Mouse (Mus musculus) heart, adult 2 months (tissue): Measurements from ENCODE around the gene Sh3gl1. TPM values are rescaled to one million over a fixed set of nuclear protein-coding genes. Genes with fewer than 3 reads are reported as not detected.

ENCODE experiments used
- DNase-seq, 2 experiments: peaks; one replicate each; pipeline ENCODE4 v3.0.0; 2021
- H3K27ac ChIP-seq: fragments of 200-600 bp; 2 replicates; pipeline ENCODE4 v1.8.1; 2022
- H3K27me3 ChIP-seq: fragments of 200-500 bp; 2 replicates; pipeline ENCODE4 v1.6.1; 2012; ENCODE audit warnings: mild to moderate bottlenecking, low read length, inconsistent platforms, mixed read lengths; ENCODE audit not compliant: control insufficient read depth, insufficient read depth
- H3K36me3 ChIP-seq: fragments of 200-500 bp; 2 replicates; pipeline ENCODE4 v1.6.1; 2012; ENCODE audit warnings: low read length, inconsistent platforms; ENCODE audit not compliant: control insufficient read depth, insufficient read depth
- H3K4me1 ChIP-seq: fragments of 200-500 bp; 2 replicates; pipeline ENCODE4 v1.6.1; 2011; ENCODE audit warnings: low read length; ENCODE audit not compliant: control insufficient read depth, insufficient read depth
- H3K4me3 ChIP-seq: fragments of 200-600 bp; 2 replicates; pipeline ENCODE4 v1.8.1; 2022
- H3K79me2 ChIP-seq: fragments of 200-500 bp; replicated peaks from 2 replicates; pipeline ENCODE4 v1.6.1; 2012; ENCODE audit warnings: mild to moderate bottlenecking, inconsistent platforms, low read length, moderate library complexity, mixed read lengths; ENCODE audit not compliant: control insufficient read depth, insufficient read depth
- H3K9ac ChIP-seq: fragments of 200-500 bp; 2 replicates; pipeline ENCODE4 v1.6.1; 2012; ENCODE audit warnings: low read depth, mild to moderate bottlenecking, control low read depth, inconsistent platforms, low read length, mixed read lengths
- CTCF ChIP-seq: fragments of 200-600 bp; IDR thresholded peaks from 2 replicates; pipeline ENCODE4 v1.8.1; 2022; ENCODE audit warnings: antibody characterized with exemption, mild to moderate bottlenecking, moderate library complexity
- EP300 ChIP-seq: fragments of 200-500 bp; IDR thresholded peaks from 2 replicates; pipeline ENCODE4 v1.6.1; 2011; ENCODE audit warnings: low read depth, low read length, control low read depth; ENCODE audit not compliant: insufficient read depth
- POLR2A ChIP-seq: fragments of 200-500 bp; IDR thresholded peaks from 2 replicates; pipeline ENCODE4 v1.6.1; 2011; ENCODE audit warnings: mild to moderate bottlenecking, low read depth, low read length, control low read depth; ENCODE audit not compliant: insufficient read depth
- WGBS: fragments of 180-500 bp; shearing (Covaris S2); methylation state at CpG from one replicate; pipeline ENCODE4 v1.1.7; 2018; 5-methylcytosine and 5-hydroxymethylcytosine counted together
- intact Hi-C: fragments of 180-260 bp; cut with DNase I; formaldehyde crosslinking; loops from one replicate; pipeline ENCODE4 v1.15.1; 2025
- polyA plus RNA-seq: library from polyadenylated mRNA; depleted of rRNA; stranded (reverse); fragments of >200 nt; gene quantifications from 2 replicates; pipeline ENCODE4 v1.2.3, GENCODE M21; 2012
- total RNA-seq, 2 experiments: library from RNA; stranded (reverse); gene quantifications; 2 replicates each; pipeline ENCODE4 v1.2.3; 2021

Sh3gl1 gene
- total and polyA plus RNA-seq, 3 experiments, result 13.6 to 27.4 (median 14.3) TPM

DNA sequence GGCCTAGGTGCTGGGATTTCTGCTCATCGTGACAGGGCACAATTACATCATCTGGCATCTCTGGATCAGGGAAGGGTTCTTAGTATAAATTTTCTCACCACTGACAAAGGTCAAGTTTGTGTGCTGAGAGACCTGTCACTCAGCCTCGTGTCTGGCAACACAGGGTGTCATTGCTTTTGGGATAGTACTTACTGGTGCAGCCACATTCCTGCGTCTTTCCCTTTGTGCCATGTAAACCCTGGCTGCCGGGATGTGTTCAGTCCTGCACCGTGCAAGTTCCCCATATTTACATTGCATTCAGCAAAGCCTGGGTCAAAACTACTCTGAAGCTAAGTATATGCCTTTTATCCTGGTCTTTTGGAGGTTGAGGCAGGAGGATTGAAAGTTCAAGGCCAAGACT is 14.9 kb upstream of the Sh3gl1 start:
- no peaks in the 10 kb centered on the region for H3K36me3 ChIP-seq
- intact Hi-C loops, result no loop called here
- no peaks in the 10 kb centered on the region for H3K27me3 ChIP-seq
- no peak overlapping the region for H3K27ac ChIP-seq
- H3K79me2 ChIP-seq, result no peaks in the 10 kb centered on the region
- WGBS, result 89% methylated on average over 5 of the region's 5 CpGs
- no peak for TF ChIP-seq EP300
- no peak for TF ChIP-seq POLR2A
- TF ChIP-seq CTCF, result no peak
- H3K4me1 ChIP-seq, result no peaks in the 10 kb centered on the region
- no peak for DNase-seq
- H3K9ac ChIP-seq, result no peak overlapping the region
- H3K4me3 ChIP-seq, result no peak overlapping the region

DNA sequence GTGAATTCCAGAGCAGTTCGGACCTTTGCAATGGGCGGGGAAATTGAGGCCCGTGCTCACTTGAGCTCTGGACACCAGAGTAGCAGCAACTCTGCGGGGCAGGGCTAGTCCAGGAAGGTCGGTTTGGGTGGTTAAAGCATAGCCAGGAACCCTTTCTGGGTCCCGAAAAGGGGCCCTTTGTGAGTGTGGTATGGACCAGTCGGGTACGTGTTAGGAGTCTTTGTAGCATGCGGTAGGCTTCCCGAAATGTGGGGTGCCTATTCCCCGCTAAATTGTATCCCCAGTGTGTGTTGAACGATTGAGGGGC is 4.4 kb upstream of the Sh3gl1 start:
- Histone ChIP-seq H3K4me1 (no peaks in the 10 kb centered on the region; the same call in 1 of the 2 replicates), H3K9ac (no peak overlapping the region; the same call in 1 of the 2 replicates), H3K79me2 (peaks cover 3% of the 10 kb centered on the region), H3K4me3 (peak overlapping the region; percentile 72), H3K27me3 (no peaks in the 10 kb centered on the region), H3K36me3 (no peaks in the 10 kb centered on the region), H3K27ac (no peak overlapping the region)
- TF ChIP-seq POLR2A (no peak), CTCF (no peak), EP300 (no peak)
- WGBS, result 3% methylated on average over 12 of the region's 12 CpGs
- intact Hi-C loops, result no loop called here
- no peak for DNase-seq

DNA sequence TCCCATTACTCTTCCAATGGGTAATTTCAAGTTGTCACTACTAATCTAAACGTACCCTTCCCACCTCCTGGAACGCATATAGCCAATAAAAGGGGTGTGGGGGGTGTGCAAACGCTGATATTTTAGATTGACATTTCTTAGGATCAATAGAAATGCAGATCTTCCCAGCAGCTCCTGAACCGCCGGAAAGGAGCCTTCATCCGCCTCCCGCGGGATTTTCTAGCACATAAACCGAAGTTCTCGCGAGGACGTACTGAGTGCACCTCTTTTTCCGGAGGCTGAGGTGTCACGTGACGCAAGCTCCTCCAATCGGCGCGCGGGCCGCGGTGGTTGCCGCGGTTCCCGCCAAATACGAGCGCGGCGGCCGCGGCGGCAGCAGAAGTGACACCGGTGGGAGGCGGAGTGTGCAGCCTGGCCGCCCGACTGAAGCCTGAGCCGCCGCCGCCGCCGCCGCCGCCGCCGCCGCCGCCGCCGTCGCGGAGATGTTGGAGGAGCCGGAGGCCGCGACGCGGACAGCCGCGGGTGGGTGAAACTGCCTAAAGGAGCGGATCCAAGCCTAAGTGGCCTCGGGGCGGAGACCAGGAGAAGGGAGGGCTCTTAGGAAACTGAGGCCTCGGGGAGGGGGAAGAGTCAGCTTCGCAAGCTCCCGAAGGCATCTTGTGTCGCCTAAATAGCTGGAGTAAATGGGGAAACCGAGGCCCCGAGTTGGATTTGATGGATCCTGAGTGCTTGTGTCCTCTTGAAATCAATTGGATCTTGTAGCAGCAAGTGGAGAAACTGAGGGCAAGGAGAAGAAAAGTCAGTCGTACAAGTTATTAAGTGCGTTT is 3.8 kb upstream of the Sh3gl1 start, which contains the start of gene Chaf1a:
TSS of gene Chaf1a (plus strand) at position 410 of the 827 bp plus-strand sequence.
- Histone ChIP-seq H3K36me3 (no peaks in the 10 kb centered on the region), H3K9ac (peak within 1 kb of the TSS; percentile 88), H3K27ac (peak within 1 kb of the TSS; percentile 69), H3K4me3 (peak within 1 kb of the TSS; percentile 72), H3K4me1 (no peaks in the 10 kb centered on the region; the same call in 1 of the 2 replicates), H3K79me2 (peaks cover 3% of the 10 kb centered on the region), H3K27me3 (no peaks in the 10 kb centered on the region)
- peak; percentile 94 to 98 for DNase-seq
- under 1% methylated on average over 68 of the region's 68 CpGs for WGBS
- TF ChIP-seq POLR2A, result peak; percentile 75
- TF ChIP-seq EP300, result no peak
- 0 out of 2 replicates have a peak, but pooled peaks have one; percentile 7 for TF ChIP-seq CTCF
- intact Hi-C loops, result no loop called here

DNA sequence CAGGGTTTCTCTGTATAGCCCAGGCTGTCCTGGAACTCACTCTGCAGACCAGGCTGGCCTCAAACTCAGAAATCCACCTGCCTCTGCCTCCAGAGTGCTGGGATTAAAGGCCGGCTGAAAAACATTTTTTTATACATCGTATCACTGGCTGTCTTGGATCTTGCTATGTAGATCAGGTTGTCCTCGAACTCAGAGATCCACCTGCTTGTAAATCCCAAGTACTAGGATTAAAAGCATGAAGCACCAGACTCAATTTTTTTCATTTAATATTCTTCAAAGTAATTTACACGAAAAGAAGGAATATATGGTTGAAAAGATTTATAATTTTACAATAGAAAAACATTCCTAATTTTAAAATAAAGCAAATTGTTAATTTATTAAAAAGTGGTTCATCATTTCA is 2.9 kb upstream of the Sh3gl1 start:
- DNase-seq, result no peak
- intact Hi-C loops, result loop anchor here (2.0 to 10.0 kb wide), 3 partner anchors 35 to 575 kb away; partner anchors contain the start of genes Rpl36, Ubxn6 and Yju2
- H3K27ac ChIP-seq, result no peak overlapping the region
- no peaks in the 10 kb centered on the region; the same call in none of the 2 replicates for H3K4me1 ChIP-seq
- no peaks in the 10 kb centered on the region for H3K27me3 ChIP-seq
- TF ChIP-seq POLR2A (no peak), EP300 (no peak), CTCF (no peak)
- WGBS, result 75% methylated on average over 4 of the region's 4 CpGs
- H3K9ac ChIP-seq, result no peak overlapping the region
- H3K4me3 ChIP-seq, result peak overlapping the region; percentile 72
- H3K79me2 ChIP-seq, result peaks cover 4% of the 10 kb centered on the region
- H3K36me3 ChIP-seq, result no peaks in the 10 kb centered on the region

DNA sequence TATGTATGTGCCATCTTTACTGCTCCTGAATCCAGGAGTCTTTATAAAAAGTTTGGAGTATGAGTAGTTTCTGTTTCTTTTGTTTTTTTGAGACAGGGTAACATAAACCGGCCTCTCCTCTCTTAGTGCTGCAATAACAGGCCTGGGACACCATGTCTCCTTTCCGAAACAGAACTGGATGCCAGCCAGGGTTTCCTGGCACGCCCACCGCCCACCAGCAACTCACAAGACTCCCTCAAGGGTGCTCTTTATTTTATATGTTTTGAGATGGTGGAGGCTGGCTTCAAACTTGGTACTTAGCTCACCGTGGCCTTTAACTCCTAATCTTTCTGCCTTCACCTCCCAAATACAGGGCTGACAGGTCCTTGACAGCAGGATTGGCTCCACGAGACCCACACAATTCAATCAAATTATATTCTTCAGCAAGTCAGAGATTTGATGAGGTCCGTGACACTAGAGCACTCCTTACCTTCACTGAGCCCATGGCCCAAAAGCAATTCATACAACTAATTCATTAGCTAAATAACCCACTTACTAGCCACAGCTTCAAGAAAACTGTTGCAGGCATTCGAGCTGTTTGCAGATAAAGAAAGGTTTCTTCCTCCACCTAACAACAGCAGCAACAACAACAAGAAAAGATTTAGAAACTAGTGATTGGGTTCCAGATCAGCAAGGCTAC is 2.3 kb upstream of the Sh3gl1 start:
- whole genome bisulfite sequencing, result 56% methylated on average over 8 of the region's 8 CpGs

DNA sequence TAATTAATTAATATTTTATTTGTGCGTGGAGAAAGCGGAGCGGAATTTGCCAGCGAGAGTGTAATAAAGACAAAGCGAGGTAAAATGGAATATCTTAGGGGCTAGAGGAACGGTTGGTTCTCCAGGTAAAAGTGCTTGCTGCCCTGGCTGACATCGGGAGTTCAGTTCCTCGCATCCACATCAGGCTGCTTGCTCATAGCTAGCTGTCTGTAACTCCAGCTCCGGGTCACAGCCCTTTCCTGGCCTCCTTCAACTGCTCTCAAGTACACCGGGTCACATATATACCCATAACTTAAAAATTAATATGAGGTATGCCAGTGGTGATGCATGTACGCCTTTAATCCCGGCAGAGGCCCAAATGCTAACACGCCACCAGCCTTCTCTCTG is 459 bp upstream of the Sh3gl1 start:
- intact Hi-C loops, result loop anchor here (2.0 to 10.0 kb wide), 3 partner anchors 26 to 578 kb away; partner anchors contain the start of genes Rpl36 and Yju2
- TF ChIP-seq POLR2A, result no peak
- no peak for TF ChIP-seq CTCF
- WGBS, result 33% methylated on average over 13 of the region's 13 CpGs
- Histone ChIP-seq H3K4me3 (peak overlapping the region; percentile 32; the same call in 1 of the 2 replicates), H3K36me3 (no peaks in the 10 kb centered on the region), H3K27ac (peak overlapping the region; percentile 69), H3K27me3 (no peaks in the 10 kb centered on the region), H3K9ac (peak overlapping the region; percentile 47), H3K4me1 (peaks cover 4% of the 10 kb centered on the region), H3K79me2 (peaks cover 6% of the 10 kb centered on the region)
- DNase-seq, result no peak

More for the DNA sequence above, 2.3 kb upstream of the Sh3gl1 start:
- H3K4me3 ChIP-seq, result no peak overlapping the region
- no peaks in the 10 kb centered on the region; the same call in none of the 2 replicates for H3K4me1 ChIP-seq
- H3K79me2 ChIP-seq, result peaks cover 4% of the 10 kb centered on the region
- H3K27ac ChIP-seq, result no peak overlapping the region
- intact Hi-C loops, result loop anchor here (2.0 to 10.0 kb wide), 3 partner anchors 36 to 576 kb away; partner anchors contain the start of genes Rpl36, Ubxn6 and Yju2
- no peaks in the 10 kb centered on the region for H3K36me3 ChIP-seq
- DNase-seq, result no peak
- H3K9ac ChIP-seq, result no peak overlapping the region
- no peaks in the 10 kb centered on the region for H3K27me3 ChIP-seq
- TF ChIP-seq EP300 (no peak), CTCF (no peak), POLR2A (no peak)
